Mouse (Mus musculus): ENCODE measurements around the gene 2810021J22Rik.
"Not testable (repeated sequence)": the region's sequence is repeated elsewhere in the genome, so short reads cannot be mapped to it uniquely, and the experiment has no call there.

Gene 2810021J22Rik

DNA sequence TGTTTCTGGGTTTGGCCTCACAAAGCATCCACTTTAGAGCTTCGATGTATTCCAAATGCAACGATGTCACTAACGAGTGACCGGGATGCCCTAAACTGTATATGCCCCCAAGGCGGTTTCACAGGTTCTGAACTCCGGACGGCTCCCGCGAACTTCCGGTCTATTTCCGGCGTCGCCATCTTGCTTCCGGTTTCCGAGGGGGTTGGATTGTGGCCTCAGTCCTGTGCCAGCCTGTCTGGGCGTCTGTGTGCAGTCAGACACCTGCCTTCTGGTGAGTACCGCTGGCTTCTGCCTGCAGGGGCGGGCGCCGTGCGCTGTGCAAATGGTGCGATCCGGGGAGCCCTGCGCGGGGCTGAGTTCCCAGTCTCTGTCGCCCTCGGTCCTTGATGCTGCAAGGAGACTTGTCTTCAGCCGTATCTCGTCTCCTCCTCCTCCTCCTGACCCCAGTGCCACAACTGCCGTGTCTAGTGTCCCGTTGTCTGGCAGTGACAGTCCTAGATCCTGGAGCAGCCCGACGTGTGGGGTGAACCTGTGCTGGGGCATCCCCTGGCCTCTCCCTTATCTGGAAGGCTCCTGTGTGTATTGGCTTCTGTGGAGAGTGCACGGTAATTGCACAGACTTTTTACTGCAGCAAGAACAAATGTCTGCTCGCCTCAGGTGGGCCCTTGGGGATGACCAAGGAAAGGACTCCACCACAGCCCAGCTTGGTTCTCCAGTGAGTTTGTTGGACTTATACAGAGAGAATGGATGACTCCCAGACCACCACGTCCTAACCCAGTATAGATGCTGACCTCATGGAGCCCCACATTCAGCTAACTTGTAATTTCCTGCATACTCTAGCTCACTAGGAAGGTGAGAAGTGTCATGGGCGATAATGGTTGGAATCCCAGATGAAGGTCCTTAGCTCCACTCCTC, at the start of gene 2810021J22Rik:
Gene 2810021J22Rik, plus strand, starts transcription at position 178 of the 915 bp plus-strand sequence.
- peak; percentile 73 to 81 for DNase-seq

DNA sequence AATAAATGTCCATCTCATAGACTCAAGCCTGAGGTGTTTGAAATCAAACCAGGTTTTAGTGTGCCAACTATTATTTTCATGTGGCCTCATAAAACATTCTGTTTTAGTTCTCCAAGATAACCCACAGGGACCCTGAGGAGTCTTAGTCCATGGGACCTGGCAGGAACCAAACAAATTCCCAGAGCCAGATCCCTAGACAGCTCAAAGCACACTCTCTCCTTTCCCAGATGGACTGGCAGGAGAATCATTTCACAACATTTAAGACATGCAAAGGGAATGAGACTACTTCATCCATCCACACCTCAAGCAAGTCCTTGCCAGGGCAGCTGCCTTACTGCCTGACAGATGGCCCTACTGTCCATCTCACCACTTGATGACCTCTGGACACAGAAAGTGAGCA, 38.1 kb upstream of the 2810021J22Rik start, which contains the start of gene Olfr312:
Gene Olfr312, plus strand, starts transcription at position 301 of the 400 bp plus-strand sequence.
- not testable (repeated sequence) for DNase-seq

DNA sequence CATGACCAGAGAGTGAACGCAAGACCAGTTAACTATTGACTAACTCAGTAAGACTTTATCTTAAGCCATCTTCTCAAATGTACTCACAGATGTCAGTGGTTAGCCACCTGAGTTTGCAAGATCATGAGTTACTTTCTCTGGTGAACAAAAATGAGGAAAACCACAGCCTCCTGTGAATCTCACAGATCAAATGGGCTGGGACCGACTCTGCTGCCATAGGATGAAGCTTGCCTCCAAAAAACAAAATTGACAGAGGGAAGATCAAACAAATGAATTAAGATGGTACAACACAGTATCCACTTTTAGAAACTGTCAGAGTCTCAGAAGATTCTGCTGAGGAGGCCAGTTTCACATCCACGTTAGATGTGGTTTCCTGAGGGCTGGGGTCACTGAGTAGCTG, 37.3 kb upstream of the 2810021J22Rik start:
- no peak for DNase-seq

DNA sequence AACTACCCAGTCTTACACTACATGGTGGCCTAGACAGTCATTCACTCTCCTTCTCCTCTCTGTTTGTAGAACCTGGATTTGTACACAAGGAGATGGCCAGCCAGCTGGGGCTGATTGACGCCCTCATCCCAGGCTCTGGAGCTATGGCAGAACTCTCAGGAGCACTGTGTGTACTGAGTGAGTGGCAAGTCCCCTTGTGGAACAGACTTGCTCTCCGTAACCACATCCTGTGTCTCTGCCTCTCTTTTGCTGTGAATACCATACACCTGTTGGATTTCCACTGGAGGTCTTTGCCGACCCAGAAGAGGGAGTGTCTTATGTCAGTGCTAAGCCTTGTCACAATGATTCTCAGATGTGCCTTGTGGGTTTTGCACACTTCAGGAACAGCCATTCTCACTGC, 34.5 kb upstream of the 2810021J22Rik start:
- not testable (repeated sequence) for DNase-seq

DNA sequence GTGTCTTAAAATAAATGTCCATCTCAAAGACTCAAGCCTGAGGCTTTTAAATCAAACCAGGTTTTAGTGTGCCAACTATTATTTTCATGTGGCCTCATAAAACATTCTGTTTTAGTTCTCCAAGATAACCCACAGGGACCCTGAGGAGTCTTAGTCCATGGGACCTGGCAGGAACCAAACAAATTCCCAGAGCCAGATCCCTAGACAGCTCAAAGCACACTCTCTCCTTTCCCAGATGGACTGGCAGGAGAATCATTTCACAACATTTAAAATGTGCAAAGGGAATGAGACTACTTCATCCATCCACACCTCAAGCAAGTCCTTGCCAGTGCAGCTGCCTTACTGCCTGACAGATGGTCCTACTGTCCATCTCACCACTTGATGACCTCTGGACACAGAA, 28.1 kb upstream of the 2810021J22Rik start, which contains the start of gene Olfr311:
Gene Olfr311, plus strand, starts transcription at position 301 of the 400 bp plus-strand sequence.
- DNase-seq, result not testable (repeated sequence)

DNA sequence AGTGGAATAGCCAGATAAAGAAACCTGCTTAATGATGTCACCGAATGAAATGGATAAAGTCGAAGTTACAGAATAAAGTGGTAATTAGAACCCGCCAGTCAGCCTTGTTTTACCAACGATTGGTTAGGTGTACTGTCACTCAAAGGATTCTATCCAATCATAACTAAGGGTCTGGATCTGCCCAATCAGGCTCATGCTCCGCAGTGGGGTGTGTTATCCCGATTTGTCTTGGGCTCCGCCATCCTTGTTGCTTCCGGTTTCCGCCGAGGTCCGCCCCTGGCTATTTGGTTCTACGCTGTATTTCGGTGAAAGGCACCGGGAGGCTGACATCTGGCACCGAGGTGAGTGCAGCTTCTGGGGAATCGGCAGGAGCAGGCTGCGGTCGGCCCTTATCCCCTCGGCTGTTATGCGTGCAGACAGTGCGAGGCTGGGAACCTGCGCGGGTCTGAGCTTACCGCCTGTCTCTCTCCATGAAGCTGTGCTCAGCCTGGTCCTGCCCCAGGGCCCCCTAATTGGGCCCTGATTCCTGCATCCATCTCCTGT, 20.0 kb upstream of the 2810021J22Rik start, which contains the start of gene Gm12258:
Gene Gm12258, plus strand, starts transcription at position 240 of the 543 bp plus-strand sequence.
- peak; percentile 90 to 97 for DNase-seq

DNA sequence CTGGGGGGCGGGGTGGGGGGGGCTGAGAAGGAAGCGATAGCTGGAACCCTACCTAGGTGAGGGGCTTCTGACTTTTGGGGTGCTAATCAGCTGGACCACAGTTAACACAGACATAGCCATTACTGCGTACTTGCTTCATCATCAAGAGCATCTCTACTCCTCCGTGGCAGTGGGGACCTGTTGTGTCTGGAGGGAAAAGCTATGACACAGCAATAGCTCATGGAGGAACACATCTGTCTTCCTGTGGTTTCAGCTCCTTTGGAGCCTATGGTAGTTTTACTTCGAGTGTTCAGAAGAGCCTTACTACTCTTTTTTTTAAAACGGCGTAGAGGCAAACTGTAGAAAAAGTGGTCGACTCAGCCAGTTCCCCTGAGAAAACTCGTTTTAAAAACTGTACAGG, 19.4 kb upstream of the 2810021J22Rik start:
- DNase-seq, result no peak

DNA sequence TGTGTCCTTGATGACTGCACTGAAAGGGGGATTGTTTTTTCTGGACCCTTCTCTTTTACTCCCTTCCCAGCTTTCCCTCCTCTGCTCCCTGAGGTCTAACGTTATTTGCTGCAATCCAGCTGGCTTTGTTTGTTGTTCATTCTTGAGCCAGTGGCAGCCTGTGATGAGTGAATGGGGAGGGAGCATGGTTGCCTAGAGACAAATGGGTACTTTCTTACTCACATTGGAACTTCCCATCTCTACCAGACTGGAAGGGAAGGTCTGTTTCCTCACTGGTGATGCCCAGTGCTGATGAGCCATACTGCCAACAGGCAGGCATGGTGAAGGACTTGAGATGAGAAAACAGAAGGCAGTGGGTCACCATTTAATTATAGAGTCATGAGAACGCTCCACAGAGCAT, 17.3 kb upstream of the 2810021J22Rik start:
- DNase-seq, result no peak

DNA sequence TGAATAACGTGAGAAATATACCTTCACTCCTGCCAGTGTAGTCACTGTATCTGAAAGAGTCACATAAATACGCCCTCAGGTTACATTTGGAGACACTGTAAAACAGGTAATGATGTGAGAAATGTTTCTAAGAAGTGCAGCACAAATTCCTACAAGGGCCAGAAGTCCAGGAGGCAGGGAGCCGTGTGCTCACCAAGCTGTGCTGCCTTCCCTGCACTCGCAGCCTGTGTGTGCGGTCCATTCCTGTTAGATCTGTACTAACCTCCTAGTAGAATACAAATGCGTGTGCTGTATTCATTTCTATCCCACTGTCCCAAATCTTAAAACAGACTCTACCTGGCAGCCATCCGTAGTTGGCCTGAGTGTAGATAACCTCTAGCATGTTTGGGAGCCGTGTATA, 6.3 kb upstream of the 2810021J22Rik start:
- DNase-seq, result no peak

DNA sequence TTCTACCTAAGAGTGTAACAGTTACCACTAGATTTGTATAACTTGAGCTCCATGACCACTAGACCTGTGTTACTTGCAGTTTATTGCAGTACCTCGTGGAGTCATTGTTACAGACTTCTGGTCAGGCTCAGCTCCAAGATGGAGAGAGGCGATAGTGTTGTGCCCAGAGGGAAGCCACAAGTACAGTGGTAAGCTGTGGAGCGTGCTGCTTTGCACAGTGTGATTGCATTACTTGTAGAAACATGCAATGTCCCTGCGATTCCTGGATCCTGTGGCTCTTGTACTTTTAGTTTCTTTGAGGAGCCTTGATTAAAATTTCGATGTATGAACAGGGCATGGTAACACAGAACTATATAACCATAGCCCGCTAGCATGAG, 926 bp downstream of the 2810021J22Rik start:
- peak in 1 of 2 experiments; percentile 15 for DNase-seq

DNA sequence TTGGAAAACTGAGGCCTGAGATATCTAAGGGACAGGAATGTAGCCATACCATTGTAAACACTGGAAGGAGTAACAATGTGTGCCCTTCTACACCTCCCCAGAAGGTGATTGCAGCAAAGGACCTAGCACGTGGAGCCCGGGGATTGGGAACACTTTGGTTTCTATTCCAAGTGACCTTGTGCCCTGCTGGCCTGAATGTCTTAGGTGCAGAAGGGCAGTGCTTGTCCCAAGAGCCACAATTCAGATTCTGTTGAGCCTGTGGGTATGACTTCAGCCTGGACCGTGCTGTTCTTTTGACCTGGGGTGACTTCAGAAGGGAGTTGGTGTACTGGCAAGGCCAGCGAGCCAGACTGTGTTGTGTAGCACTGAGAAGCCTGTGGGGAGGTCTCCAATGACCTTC, 3.9 kb downstream of the 2810021J22Rik start:
- peak; percentile 36 to 52 for DNase-seq

DNA sequence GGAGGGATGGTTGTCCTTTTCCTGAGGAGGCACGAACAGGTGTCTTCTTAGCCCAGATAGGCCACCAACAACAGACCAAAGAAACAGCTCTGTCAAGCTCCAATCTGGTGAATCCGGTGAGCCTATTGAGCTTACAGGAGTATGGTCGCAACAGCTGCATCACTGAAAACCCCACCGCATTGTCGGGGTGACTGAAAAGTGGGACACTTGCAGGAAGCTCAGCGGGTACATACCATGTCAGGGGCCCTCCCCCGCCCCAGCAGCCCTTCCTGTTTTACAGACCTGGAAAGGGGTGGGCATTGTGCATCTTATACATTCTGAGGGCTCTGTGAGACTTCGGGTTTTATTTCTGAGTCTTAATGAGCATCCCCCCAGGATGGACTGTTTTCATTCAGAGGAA, 16.7 kb downstream of the 2810021J22Rik start:
- no peak for DNase-seq

DNA sequence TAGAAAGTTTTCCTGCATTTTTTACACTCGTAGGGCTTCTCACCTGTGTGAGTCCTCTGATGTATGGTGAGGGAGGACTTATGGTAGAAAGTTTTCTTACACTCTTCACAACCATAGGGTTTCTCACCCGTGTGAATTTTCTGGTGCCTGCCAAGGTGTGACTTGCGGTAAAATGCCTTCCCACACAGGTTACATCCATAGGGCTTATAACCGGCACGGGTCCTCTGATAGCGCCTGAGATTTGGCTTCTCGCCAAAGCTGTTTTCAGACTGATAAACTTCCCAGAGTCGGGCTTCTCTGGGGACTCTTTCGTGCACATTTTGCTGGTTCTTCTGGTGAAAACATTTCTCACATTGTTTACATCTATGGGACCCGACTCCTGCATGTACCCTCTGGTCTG, 23.5 kb downstream of the 2810021J22Rik start:
- no peak for DNase-seq

DNA sequence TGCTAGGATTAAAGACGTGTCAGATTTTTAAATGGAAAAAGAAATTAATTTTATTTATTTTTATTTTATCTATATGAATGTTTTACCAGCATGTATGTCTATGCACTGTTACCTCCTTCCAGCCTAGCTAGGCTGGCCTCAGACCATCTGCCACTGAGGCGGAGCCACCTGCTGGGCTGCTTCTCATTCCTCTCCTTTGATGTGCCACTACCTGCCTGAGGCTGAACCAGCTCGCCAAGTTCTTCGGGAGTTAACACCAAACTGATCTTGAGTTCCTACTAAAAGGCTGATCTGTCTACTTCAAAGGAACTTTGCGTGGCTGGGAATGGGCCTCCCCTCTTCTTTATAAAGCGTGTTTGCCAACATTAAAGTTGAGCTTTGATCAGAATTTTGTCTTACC, 27.4 kb downstream of the 2810021J22Rik start:
- DNase-seq, result no peak

DNA sequence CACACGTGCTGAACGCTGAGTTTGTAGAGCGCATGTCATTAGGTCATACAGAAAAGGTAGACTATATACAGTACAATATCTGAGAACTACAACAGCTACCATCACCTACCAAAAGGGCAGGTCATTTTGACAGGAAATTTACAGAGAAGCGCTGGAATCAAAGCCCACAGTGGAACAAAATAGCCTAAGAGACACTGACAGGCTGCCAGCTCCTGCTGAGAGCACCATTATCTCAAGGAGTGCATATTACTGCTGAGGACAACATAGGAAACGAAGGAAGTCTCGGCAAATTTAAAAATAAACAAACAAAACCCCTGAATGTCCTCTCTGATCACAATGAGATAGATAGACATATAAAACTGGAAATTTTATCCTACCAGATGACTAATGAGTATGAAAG, 30.5 kb downstream of the 2810021J22Rik start:
- DNase-seq, result no peak

DNA sequence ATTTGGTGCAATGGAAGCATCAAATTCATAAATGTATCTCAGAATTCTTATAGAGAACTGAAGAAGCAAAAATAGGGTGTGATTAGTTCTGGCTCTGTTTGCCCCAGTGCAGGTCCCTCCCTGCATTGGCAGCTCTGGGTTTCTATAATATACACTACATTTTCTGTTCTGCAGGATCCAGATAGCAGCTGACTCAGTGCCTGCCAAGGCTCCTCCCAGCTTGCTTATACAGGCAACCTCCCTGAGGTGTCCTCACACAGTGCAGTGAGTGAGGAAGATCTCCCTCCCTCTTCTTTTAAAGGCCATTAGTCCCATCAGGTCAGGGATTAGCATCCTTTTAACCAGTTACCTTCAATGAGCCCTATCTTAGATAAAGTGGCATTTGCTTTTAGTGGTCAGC, 34.1 kb downstream of the 2810021J22Rik start:
- no peak for DNase-seq

DNA sequence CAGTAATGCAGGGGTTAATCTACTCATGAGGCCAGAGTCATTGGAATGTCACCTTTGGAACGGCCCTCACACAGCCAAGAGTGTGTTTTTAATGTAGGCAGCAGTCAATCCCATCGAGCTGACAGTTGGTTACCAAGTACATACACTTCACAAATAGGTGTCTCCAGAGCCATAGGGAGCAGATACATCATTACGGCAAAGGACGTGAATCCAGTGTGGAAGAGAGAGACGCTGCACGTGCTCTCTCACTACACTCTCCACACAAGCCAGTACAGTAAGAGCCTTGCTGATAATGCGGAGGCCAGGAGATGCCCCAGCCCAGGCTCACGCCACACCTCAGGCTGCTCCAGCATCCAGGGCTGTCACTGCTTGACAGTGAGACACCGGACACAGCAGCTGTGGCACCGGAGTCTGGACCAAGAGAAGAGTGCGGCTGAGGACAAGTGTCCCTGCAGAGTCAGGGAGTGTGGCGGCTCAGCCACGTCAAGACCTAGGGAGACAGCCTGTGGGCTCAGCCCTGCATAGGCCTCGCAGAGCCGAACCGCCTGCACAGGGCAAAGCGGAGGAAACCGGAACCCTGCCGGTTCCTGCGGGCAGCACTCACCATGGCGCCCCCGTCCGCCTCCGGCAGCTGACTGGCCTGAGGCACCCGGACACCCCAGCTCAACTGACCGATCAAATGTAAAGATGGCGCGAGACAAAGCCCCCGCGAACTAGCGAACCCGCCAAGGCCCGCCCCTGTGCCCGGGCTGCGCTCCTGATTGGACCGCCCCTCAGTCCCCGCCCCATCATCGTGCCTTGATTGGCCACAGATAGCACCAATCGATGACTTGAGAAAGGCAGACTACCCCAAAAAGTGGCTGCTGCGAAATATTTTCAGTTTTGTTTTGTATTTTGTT, 36.7 kb downstream of the 2810021J22Rik start, which contains the start of gene Zfp39:
Gene Zfp39, minus strand, starts transcription at position 715 of the 899 bp plus-strand sequence.
- DNase-seq, result peak; percentile 95 to 97

DNA sequence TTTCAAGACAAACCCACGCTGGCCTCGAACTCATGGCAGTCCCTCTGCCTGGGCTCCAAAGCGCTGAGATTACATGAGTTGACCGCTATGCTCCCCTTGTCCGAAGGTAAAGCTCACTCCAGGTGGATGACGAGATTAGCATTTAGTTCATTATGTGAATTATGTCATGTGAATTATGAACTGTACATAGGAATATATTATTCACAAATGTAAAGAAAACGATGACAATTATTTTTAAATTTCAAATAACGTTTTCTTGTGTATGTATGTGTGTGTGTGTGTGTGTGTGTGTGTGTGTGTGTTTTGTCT, 37.3 kb downstream of the 2810021J22Rik start:
- no peak for DNase-seq

DNA sequence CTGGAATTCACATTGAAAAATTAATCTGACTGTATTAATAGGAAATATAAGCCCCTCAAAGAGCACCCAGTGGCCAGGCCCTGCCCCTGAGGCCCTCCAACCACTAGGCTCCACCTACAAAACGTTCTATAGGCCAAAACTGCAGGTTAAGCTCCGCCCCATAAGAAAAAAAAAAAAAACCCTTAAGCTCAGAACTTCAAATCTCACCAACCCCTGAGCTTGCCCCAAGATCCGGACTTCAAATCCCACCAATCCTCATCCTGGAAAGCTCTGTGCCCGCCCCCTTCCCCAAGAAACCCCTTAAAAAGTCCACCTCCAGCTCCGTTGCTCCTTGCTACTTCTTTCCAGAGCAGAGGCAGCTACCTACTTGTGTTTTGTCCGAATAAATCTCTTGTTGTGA, 37.8 kb downstream of the 2810021J22Rik start:
- peak in 1 of 2 experiments; percentile 38 for DNase-seq

DNA sequence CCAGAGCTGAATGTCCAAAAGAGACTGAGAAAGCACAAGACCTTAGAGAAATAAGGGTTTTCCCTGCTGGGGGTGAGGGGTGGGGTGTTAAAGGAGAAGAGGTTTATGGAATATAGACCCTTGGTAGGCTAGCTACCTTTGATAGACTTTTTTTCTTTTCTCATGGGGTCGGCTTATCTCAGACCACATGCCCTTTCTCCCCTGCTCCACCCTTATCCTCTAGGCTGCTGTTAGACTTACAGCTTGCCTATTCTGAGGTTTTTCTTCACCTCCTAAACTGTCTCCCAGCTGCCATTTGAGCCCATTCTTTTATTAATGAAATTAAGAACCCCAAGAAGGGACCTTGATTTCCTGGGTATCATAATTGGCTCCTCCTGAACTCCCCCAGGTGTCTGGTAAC, 46.8 kb downstream of the 2810021J22Rik start:
- no peak for DNase-seq

DNA sequence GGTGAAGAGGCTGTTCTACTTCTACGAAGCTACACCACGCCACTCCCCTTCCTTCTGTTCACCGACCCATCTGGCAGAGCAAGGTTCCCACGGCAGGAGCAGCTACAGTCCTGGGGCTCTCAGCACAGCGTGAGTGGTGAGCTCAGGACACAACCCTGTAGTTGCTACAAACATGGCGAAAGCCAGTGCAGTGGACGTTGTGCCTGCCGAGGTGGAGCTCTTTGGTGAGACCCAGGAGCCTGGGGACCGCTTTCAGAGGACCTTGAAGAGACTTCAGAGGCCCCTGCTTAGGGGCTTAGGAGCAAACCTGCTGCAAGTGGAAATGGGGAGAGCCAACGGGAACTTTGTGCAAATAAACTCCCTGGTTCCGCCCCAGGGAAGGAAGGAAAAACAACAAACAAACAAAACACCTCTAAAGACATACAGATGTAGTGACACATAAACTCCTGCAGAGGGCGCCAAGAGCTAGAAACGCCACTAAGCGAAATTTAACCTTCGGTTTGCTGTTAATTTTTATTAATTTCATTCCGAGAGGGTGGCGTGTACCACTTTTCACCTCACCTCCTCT, 47.5 kb downstream of the 2810021J22Rik start:
- DNase-seq, result peak in 1 of 2 experiments; percentile 23

DNA sequence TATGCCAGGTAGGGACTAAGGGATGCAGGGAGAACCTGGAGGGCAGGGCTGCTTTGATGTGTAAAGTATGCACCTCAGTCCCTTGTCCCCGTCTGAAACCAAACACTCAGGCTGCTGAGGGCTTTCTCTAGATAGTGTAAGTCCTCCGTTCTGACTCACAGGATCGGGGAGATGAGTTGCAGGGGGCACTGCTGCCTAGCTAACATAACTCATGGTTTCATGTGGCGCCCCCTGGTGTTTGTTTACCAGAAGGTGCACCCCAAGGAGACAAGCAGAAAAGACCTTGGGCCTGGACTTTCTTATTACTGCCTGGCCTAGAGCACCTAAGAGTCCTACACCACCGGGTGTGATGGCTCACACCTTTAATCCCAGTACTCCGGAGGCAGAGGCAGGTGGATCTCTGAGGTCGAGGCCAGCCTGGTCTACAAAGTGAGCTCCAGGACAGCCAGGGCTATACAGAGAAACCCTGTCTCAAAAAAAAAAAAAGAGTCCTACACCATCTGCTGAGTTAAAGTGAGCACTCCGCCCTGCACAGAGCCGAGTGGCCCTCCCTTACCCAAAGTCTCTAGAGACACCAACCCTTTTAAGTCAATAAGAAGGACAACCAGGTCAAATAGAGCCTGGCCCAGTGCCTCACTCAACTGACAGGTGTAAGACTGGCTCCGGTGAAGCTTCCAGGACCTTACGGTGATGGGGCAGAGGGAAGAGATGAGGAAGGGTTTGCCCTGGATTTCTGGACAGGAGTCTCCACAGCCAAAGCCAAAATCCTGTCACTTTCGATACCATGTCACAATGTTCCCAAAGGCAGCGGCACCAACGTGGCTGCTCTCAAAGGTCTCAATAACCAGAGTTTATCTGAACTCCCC, 50.1 kb downstream of the 2810021J22Rik start:
- peak in 1 of 2 experiments; percentile 40 for DNase-seq
